Mouse (Mus musculus) forebrain, embryonic 16.5 days (tissue): ENCODE data around the gene Cela2a. TPM values are rescaled to one million over a fixed set of nuclear protein-coding genes. Genes with fewer than 3 reads are reported as not detected.

Experiments used
- ATAC-seq: fragments of 200-750 bp; cut with Nextera tagmentation; 2 replicates; pipeline ENCODE4 v1.8.0; 2017; ENCODE audit warnings: mild to moderate bottlenecking, moderate library complexity
- H3K27ac ChIP-seq: fragments of 300-500 bp; sonication (generic); 2 replicates; pipeline ENCODE4 v1.5.1; 2014; ENCODE audit warnings: low read length, control low read depth
- H3K27me3 ChIP-seq: fragments of 300-500 bp; sonication (generic); replicated peaks from 2 replicates; pipeline ENCODE4 v1.6.1; 2014; ENCODE audit warnings: low read length; ENCODE audit not compliant: control insufficient read depth, insufficient read depth
- H3K36me3 ChIP-seq: fragments of 300-500 bp; sonication (generic); 2 replicates; pipeline ENCODE4 v1.6.1; 2014; ENCODE audit not compliant: control insufficient read depth, insufficient read depth
- H3K4me1 ChIP-seq: fragments of 300-500 bp; sonication (generic); replicated peaks from 2 replicates; pipeline ENCODE4 v1.6.1; 2014; ENCODE audit warnings: low read length; ENCODE audit not compliant: control insufficient read depth, insufficient read depth
- H3K4me2 ChIP-seq: fragments of 300-500 bp; sonication (generic); 2 replicates; pipeline ENCODE4 v1.6.1; 2014; ENCODE audit warnings: mild to moderate bottlenecking, low read length, control low read depth
- H3K4me3 ChIP-seq: fragments of 300-500 bp; sonication (generic); replicated peaks from 2 replicates; pipeline ENCODE4 v1.5.1; 2014; ENCODE audit warnings: mild to moderate bottlenecking, low read length, control low read depth
- H3K9ac ChIP-seq: fragments of 300-500 bp; sonication (generic); replicated peaks from 2 replicates; pipeline ENCODE4 v1.6.1; 2014; ENCODE audit warnings: low read depth, low read length, control low read depth
- H3K9me3 ChIP-seq: fragments of 300-500 bp; sonication (generic); 2 replicates; pipeline ENCODE4 v1.6.1; 2016; ENCODE audit warnings: low read length; ENCODE audit not compliant: control insufficient read depth
- WGBS: fragments of 180-500 bp; shearing (Covaris S2); extraction: QIAGEN DNeasy Blood & Tissue Kit; methylation state at CpG from one replicate; pipeline ENCODE4 v1.1.7; 2014; 5-methylcytosine and 5-hydroxymethylcytosine counted together
- polyA plus RNA-seq: library from polyadenylated mRNA; unstranded; fragments of >200 nt; fragmentation: Nextera tagmentation; extraction: Ambion mirVana; gene quantifications from 2 replicates; pipeline ENCODE4 v1.2.1, GENCODE M21; 2015

Cela2a gene
- polyA plus RNA-seq, 1 experiment from 2014 or later, result not detected

DNA sequence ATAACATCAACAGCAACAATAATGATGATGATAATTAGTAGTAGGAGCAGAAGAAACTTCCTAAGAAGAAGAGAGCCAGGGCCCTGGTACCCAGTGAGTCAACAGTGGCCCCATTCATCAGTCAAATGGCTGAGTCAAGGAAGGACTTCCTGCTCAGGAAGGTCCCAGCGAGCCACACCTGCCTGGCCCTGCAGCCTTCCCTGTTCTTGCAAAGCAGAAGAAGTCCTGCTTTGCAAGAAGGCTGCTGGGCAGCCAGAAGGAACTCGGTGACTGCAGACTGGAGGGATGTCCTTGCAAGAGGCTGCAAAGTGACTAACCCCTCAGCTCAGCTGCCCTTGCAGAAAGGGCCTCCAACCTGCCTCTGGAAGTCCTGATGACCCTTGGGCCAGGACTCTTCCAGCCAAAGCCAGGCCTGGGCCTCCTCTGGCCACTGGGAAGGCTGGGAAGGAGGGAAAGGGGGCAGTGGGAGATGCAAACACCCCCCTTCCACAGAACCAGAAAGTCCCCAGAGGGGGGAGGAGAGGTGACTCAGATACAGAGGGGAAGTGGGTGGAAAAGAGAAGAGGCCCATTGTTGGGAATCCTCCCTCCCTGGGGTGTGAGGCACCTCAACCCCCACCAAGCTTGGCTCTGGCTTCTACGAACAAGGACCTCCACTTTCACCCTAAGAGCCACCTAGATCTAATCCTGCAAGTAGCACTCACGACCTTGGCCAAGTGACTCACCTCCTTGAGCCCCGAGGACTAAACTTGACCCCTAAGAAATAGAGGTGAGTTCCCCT lies 43.7 kb upstream of the Cela2a start:
- Histone ChIP-seq H3K4me1 (peaks cover 56% of the 10 kb centered on the region), H3K4me3 (no peak overlapping the region), H3K9me3 (no peaks in the 10 kb centered on the region), H3K4me2 (no peak overlapping the region), H3K36me3 (no peaks in the 10 kb centered on the region), H3K9ac (no peak overlapping the region), H3K27me3 (no peaks in the 10 kb centered on the region), H3K27ac (no peak overlapping the region)
- ATAC-seq, result no peak
- WGBS, result 78% methylated on average over 5 of the region's 5 CpGs

DNA sequence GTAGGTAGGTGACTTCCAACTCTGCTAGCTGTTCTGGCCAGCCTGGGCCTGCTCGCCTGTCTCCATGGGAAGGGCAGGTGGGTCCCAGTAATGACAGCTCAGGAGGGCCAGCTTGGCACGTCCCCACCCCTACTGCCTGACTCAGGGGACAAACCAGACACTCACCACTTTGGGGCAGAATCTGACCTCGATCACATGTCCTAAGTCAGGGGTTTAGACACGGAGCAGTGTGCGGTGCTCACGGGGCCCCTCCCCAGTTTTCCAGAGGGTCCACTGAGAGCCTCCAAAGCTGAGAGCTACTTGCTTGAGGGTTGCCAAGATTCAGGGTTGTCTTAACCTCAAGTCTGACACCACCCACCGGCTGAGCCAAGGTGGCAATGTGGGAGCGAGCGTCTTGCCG lies 42.1 kb upstream of the Cela2a start:
- no peaks in the 10 kb centered on the region for H3K27me3 ChIP-seq
- WGBS, result 55% methylated on average over 10 of the region's 10 CpGs
- no peak overlapping the region for H3K27ac ChIP-seq
- H3K9ac ChIP-seq, result no peak overlapping the region
- H3K36me3 ChIP-seq, result no peaks in the 10 kb centered on the region
- no peaks in the 10 kb centered on the region for H3K9me3 ChIP-seq
- H3K4me1 ChIP-seq, result peaks cover 43% of the 10 kb centered on the region
- H3K4me3 ChIP-seq, result no peak overlapping the region
- no peak overlapping the region for H3K4me2 ChIP-seq
- no peak for ATAC-seq

DNA sequence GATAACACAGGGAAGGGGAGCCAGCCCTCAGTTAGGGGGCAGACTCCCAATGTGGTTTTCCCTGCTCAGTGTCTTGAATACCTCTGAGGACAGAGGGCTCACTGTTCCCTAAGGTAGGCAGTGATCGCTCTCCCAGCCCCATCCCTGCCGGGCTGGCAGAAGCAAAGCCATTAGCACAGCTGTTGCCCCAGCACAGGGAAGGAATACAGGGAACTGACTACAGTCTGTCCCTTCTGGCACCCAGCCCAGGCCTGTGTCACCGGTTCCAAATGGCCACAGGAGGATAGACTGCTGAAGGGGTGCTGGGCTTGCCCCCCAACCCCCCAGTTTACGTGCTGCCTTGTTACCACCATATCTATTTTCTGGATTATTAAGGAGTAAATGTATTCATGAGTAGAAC lies 41.5 kb upstream of the Cela2a start:
- H3K4me3 ChIP-seq, result no peak overlapping the region
- H3K4me2 ChIP-seq, result peak overlapping the region; percentile 10; the same call in 1 of the 2 replicates
- peak overlapping the region; percentile 62 for H3K27ac ChIP-seq
- WGBS, result 4% methylated on average over 4 of the region's 4 CpGs
- H3K9me3 ChIP-seq, result no peaks in the 10 kb centered on the region
- ATAC-seq, result peak; percentile 52
- H3K27me3 ChIP-seq, result no peaks in the 10 kb centered on the region
- H3K4me1 ChIP-seq, result peaks cover 39% of the 10 kb centered on the region
- no peaks in the 10 kb centered on the region for H3K36me3 ChIP-seq
- H3K9ac ChIP-seq, result 0 out of 2 replicates have a peak overlapping the region, but pooled peaks have one; percentile 2

DNA sequence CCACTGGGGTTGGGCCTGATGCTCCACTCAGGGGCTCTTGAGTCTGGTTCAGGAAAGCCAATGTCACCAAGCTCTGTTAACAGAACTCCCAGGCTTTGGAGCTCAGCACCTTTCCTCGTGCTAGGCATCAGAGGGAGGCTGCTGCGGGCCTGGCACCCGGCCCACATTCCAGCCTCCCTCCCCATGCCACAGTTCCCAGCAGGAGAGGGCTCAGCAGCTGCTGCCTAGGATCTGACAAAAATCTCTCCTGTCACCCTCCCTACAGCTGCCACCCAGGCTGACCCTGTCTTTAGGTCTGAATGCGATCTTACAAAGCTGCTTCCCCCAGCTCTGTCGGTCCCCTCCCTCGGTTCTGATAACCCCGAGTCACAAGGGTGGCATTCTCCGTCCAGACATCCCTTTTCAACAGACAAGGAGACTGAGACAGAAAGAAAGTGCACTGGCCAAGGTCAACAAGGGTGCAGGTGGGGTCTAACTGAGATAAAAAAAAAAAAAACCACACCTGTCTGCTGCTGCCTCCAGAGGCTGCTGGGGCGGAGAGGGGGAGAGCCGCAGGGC lies 41.1 kb upstream of the Cela2a start:
- ATAC-seq, result peak; percentile 64
- Histone ChIP-seq H3K36me3 (no peaks in the 10 kb centered on the region), H3K4me3 (no peak overlapping the region), H3K9me3 (no peaks in the 10 kb centered on the region), H3K27me3 (no peaks in the 10 kb centered on the region), H3K4me1 (peaks cover 35% of the 10 kb centered on the region), H3K9ac (peak overlapping the region; percentile 2; the same call in 1 of the 2 replicates), H3K4me2 (peak overlapping the region; percentile 10; the same call in 1 of the 2 replicates), H3K27ac (peak overlapping the region; percentile 62)
- WGBS, result 13% methylated on average over 10 of the region's 10 CpGs

DNA sequence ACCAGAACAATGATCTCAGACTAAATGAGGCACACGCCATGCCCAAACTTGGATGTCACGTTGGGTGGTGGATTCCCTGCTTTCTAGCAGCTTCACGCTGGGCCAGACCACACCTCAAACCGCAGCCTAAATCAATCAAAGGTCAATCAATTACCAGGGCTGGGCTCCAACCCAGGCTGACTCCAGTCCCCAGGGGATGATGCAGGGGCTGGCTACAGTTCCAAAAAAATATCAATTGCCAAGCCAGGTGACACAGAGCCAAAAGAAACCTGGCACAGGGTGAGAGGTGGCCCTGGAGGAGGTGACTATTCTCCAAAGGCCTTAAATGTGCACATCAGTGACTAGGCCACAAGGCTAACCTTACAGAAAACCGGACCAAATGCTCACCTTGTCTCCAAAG lies 39.6 kb upstream of the Cela2a start:
- H3K9me3 ChIP-seq, result no peaks in the 10 kb centered on the region
- no peak for ATAC-seq
- no peak overlapping the region for H3K9ac ChIP-seq
- 88% methylated on average over 5 of the region's 5 CpGs for WGBS
- H3K4me2 ChIP-seq, result no peak overlapping the region
- peaks cover 21% of the 10 kb centered on the region for H3K4me1 ChIP-seq
- no peaks in the 10 kb centered on the region for H3K36me3 ChIP-seq
- H3K27ac ChIP-seq, result no peak overlapping the region
- no peak overlapping the region for H3K4me3 ChIP-seq
- H3K27me3 ChIP-seq, result no peaks in the 10 kb centered on the region

DNA sequence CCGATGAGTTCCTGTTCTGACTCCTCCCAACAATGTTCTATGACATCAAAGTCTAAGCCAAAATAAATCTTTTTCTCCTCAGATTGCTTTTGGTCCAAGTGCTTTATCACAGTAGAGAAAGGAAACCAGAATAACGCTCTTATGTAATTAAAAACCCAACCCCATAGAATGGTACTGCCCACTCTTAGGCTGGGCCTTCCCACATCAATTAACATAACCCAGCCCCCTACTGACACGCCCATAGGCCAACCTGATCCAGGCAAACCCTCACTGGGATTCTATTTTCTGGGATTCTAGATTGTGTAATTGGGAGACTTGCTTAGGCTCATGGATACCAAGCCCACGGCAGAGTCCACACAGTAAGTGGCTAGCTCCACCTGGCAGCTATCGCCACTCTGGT lies 39.0 kb upstream of the Cela2a start:
- Histone ChIP-seq H3K27me3 (no peaks in the 10 kb centered on the region), H3K27ac (no peak overlapping the region), H3K4me3 (no peak overlapping the region), H3K36me3 (no peaks in the 10 kb centered on the region), H3K4me1 (peaks cover 18% of the 10 kb centered on the region), H3K9me3 (no peaks in the 10 kb centered on the region), H3K9ac (no peak overlapping the region), H3K4me2 (no peak overlapping the region)
- WGBS, result 92% methylated on average over 5 of the region's 5 CpGs
- no peak for ATAC-seq

DNA sequence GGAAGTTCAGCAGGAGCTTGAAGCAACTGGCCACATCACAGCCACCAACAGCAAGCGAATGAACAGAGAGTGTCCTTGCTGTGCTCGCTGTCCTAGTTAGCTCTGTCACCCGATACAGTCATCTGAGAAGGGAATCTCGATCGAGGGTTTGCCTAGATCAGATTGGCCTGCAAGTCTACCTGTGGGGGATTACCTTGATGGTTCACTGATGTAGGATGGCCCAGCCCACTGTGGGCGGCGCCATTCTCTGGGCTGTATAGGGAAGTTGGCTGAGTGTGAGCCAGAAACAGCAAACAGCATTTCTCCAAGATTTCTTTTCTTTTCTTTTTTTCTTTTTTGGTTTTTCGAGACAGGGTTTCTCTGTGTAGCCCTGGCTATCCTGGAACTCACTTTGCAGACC lies 38.5 kb upstream of the Cela2a start:
- Histone ChIP-seq H3K36me3 (no peaks in the 10 kb centered on the region), H3K9ac (no peak overlapping the region), H3K27ac (no peak overlapping the region), H3K27me3 (no peaks in the 10 kb centered on the region), H3K4me1 (peaks cover 18% of the 10 kb centered on the region), H3K4me2 (no peak overlapping the region), H3K9me3 (no peaks in the 10 kb centered on the region), H3K4me3 (no peak overlapping the region)
- 96% methylated on average over 8 of the region's 8 CpGs for WGBS
- no peak for ATAC-seq

DNA sequence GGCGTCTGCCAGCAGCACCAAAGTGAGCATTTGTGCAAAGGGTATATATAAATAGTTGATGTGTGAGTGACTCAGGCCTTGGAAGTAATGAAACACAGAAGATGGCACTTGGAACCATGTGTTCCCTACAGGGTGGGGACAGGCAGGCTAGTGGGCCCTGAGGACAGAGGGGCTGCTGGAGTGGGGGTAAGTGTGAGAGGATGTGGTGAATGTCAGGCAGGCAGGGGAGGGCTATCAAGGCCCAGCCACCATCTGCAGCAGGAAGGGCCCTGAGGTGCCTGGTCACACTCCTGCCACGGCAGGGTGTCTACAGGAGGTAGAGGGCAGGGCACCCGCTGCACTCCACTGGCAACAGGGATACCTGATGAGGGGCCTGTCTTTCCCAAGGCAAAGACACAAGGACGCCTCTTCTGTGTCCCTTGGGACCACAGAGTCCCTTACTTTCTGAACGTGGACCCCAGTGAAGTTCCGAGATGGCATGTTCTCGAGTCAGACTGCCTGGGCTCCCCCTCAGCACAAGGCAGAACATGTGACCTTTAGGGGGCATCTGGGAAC lies 37.8 kb upstream of the Cela2a start:
- H3K9ac ChIP-seq, result no peak overlapping the region
- H3K4me2 ChIP-seq, result no peak overlapping the region
- no peak overlapping the region for H3K4me3 ChIP-seq
- no peak for ATAC-seq
- peaks cover 18% of the 10 kb centered on the region for H3K4me1 ChIP-seq
- H3K36me3 ChIP-seq, result no peaks in the 10 kb centered on the region
- no peaks in the 10 kb centered on the region for H3K27me3 ChIP-seq
- no peaks in the 10 kb centered on the region for H3K9me3 ChIP-seq
- 92% methylated on average over 7 of the region's 7 CpGs for WGBS
- H3K27ac ChIP-seq, result no peak overlapping the region

DNA sequence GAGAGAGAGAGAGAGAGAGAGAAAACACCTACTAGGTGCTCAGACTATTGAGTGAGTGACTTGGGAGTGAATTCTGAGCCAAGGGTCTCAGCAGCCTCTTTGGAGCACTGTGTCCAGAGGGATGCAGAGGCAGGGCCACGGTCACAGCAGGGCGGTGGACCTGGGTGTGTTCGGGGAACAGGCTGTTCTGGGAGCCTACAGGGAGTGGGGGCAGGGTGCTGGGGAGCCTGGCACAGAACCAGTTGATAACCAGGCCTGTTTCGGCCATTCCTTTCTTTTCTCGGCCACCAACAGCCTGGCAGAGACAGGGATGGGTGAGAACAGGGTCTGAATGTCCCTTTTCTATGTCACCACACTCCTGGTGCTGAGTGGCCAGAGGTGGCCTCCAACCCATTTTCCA lies 36.9 kb upstream of the Cela2a start:
- Histone ChIP-seq H3K27me3 (no peaks in the 10 kb centered on the region), H3K4me1 (peaks cover 17% of the 10 kb centered on the region), H3K36me3 (no peaks in the 10 kb centered on the region), H3K4me2 (no peak overlapping the region), H3K9ac (no peak overlapping the region), H3K9me3 (no peaks in the 10 kb centered on the region), H3K27ac (no peak overlapping the region), H3K4me3 (no peak overlapping the region)
- ATAC-seq, result no peak
- WGBS, result 79% methylated on average over 5 of the region's 5 CpGs
